Mouse (Mus musculus): ENCODE data around the gene Fbxl16.
A peak's percentile ranks its signal among the peaks of the same experiment; 100 is the strongest.

Fbxl16 gene

DNA sequence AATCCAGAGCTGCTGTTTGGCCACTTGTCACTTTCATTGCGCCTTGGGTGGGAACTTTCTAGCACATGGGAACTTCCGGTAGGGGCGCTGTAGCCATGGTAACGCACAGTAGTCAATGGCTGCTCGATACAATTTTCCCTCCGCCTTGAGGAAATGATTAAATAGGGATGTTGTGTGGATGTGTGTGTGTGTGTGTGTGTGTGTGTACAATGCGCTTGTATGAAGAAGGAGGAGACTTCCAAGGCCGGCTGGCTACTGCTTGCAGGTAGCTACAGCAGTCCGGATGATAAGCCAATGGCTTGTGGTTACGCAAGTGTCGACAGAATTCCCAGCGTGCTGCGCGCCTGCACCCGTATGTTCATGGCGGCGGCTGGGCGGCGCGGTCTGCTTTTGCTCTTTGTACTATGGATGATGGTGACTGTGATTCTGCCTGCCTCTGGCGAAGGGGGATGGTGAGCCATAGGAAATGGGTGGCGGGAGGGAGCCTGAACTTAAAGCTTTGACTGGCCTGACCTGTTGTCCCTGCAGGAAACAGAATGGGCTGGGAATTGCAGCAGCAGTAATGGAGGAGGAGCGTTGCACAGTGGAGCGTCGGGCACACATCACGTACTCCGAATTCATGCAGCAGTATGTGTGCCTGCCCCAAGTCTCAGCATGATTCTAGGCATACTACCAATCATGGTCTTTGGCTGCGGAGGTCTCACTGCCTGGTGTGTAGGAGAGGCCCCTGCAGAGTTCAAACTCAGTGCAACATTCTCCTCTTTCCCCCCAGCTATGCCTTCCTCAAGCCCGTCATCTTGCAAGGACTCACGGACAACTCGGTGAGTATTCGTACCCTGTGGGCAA lies 20.1 kb downstream of the Fbxl16 start, which contains the start of gene Jmjd8:
TSS of gene Jmjd8 (plus strand) at position 156 of the 846 bp plus-strand sequence.
- DNase-seq (ENCODE audit: low read depth, low spot score) = peak; percentile 87

GRCm38 (mm10) chr17:25829558-25830017 lies 20.7 kb downstream of the Fbxl16 start:
- DNase-seq (ENCODE audit: low read depth, low spot score) = no peak

DNA sequence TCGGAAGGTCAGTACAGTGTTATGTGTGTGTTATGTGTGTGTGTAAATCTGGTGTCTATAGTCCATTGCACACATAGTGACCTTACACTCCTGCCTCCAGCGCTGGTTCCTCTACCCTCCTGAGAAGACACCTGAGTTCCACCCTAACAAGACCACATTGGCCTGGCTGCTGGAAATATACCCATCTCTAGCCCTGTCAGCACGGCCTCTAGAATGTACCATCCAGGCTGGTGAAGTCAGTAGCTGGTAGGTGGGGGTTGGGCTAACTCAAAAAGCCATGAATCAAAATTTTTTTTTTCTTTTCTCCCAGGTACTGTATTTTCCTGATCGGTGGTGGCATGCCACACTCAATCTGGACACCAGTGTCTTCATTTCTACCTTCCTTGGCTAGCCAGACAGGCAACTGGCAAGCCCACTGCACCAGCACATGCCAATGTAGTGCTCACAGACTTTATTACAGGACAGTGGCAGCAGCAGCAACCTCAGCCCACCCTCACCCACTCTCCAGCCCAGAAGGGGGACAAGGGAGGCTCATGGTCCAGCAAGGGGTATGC lies 21.4 kb downstream of the Fbxl16 start:
- no peak for DNase-seq (ENCODE audit: low read depth, low spot score)

- DNase-seq (ENCODE audit: low read depth, low spot score) = no peak
These were observed 22.0 kb downstream of the Fbxl16 start for GRCm38 (mm10) chr17:25830806-25831431.

DNA sequence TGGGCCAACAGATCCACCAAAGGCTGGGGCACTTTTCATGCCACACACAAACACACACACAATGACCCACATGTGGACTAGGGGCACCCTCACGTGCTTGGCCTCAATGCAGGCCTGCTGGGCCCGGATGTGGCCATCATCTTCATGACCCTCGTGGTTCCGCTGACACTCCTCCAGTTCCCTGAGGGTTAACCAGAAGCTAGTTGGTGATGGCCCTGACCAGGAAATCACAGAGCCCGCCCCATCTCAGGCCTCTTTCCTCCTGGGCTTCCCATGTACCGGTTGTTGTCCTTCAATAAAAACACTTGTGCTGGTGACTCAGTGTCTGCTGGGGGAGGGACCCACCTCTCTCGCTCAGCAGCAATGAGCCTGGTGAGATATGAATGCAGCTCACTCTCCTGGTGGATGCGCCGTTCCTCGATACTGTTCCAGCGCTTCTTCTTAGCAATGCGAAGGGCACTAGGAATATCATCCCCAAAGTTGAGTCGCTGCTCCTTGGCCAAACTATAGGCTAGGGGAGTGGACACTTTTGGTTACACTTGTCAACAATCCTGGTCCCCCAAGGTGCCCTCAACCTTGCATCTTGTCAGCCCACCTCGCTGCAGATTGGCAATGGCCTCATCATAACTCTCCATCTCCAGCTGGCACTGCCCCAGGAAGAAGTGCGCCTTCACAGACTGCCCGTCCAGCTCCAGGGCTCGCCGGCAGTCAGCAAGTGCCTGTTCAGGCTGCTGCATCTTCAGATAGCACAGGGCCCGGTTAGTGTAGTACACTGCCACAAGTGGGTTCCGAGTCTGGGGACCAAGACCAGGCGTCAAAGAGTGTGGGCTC lies 22.8 kb downstream of the Fbxl16 start:
- DNase-seq (ENCODE audit: low read depth, low spot score) = no peak

GRCm38 (mm10) chr17:25832436-25833290 lies 23.8 kb downstream of the Fbxl16 start:
- DNase-seq (ENCODE audit: low read depth, low spot score) = peak; percentile 99

DNA sequence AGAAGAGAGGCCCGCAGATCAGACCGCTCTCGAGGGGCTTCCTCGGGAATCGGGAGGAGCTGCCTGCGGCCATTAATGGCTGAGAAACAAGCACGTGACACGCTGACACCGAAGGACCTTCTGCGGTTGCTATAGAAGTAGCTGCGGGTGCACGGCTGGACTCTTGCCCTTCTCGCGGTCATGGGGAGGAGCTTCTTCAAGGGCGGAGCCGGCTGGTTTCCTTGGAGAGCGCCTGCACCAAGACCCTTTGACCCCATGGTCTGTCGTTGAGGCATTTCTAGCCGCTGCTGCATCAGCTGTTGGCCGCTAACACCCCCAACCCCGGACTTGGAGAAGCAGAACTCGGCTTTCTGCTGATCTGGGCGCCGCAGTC lies 24.4 kb downstream of the Fbxl16 start, which contains the start of gene Stub1:
TSS of gene Stub1 (minus strand) at position 114 of the 373 bp plus-strand sequence.
- peak; percentile 83 for DNase-seq (ENCODE audit: low read depth, low spot score)

DNA sequence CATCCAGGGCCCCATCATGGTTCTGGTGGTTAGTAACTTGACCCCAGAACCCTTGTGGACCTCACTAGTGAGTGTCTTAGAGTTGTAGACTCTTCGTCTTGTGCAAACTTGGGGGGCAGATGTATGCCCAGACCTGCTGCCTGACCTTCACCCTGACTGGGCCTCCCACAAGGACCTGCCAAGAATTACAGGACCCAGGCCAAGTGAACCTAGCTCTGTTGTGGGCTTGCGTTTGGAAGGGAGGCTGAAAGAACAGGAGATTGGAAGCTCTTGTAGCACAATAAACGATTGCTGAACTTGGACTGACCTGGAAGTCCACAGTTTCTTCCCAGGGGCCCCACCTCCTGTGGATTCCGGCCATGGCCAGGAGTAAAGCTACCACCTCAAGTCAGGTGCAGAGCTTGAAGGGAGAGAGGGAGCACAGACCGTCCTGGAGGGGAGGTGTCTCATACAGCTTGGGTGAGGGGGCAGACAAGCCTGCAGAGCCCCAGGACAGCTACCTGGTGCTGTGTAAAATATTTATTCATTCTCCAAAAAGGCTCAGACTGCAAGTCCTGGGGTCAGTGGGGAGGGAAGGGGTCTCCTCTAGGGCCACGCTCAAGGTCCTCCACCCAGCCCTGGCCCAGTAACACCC lies 25.2 kb downstream of the Fbxl16 start:
- no peak for DNase-seq (ENCODE audit: low read depth, low spot score)

- DNase-seq (ENCODE audit: low read depth, low spot score) = no peak
These were observed 25.8 kb downstream of the Fbxl16 start for GRCm38 (mm10) chr17:25834595-25835222.

GRCm38 (mm10) chr17:25835301-25835700 lies 26.4 kb downstream of the Fbxl16 start:
- DNase-seq (ENCODE audit: low read depth, low spot score) = no peak

DNA sequence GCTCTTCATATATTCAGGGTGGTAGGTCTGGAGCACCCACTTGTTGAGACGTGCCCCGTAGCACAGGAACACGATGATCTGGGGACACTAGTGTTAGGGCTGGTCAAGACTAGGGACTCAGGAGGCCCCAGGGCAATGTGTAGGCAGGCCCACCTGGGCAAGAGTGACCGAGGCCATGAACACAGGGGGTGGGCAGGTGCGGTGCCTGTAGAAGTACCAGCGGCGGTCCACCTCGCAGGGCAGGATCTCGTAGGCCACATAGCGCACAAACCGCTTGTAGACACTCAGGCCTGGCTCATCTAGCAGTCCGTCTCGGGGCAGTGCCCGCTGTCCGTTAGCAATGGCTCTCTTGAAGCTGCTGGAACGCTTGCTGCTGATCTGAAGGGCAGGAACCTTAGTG lies 26.9 kb downstream of the Fbxl16 start:
- no peak for DNase-seq (ENCODE audit: low read depth, low spot score)

DNA sequence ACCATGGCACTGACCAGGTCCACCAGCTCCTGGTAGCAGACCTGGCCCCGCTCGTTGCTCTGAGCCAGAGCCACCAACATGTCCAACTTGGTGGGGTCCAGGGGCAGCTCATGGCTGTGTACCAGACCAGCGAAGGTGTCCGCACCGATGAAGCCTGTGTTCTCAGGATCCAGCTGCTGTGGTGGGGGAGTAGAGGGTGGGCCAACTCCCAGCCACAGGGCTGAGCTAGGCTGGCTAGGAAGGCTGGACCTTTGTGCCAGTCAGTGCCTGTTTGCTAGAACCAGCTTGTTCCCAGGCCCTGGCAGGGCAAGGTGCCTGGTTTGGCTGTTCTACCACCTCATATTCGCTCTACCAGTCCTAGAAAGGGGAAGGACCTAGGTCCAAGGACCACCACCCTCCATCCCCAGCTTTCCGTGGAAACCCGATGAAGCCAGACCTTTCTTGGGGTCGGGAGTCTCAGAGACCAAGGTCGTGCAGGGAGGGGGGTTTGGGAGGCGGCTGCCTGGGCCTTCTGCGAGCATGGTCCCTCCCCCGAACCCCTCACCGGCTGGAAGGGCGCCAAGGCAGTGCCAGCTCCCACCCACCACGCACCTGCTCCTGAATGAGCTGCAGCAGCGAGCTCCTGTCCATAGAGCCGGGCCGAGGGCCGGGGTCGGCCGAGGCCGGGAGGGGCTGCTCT lies 27.7 kb downstream of the Fbxl16 start:
- DNase-seq (ENCODE audit: low read depth, low spot score) = no peak

DNA sequence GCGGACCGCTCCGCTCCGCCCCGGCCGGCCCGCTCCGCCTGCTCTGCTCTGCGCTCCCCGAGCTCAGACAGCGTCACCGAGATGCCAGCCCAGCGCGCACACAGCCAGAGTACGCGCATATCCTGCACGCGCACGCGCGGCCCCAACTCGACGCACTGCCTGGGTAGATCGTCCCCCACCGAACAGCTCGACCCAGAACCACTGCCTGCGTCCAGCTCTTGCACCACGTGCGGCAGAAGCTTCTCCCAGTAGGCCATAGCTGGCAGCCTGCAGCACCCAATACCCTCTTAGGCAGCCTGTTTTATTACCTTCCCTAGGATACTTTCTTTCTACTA lies 28.2 kb downstream of the Fbxl16 start, which contains the start of gene Rhbdl1:
TSS of gene Rhbdl1 (minus strand) at position 220 of the 335 bp plus-strand sequence.
- DNase-seq (ENCODE audit: low read depth, low spot score) = no peak

DNA sequence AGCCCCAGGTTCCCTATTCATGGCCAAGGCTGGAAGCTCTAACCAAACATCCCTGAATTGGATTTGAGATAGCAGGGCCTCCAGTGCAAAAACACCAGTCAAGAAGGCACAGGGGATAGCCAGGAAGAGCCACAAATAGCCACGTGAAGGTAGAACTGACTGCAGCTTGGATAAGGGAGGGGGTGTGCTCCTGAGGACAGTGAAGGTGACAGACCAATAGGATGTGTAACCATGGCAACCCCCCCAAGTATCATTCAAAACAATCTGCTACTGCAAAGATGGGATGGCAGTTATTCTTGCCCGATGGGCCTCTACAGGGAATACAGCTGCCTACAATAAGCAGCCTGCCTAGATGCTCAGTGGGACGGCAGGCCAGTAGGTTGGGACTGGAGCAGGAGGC lies 28.6 kb downstream of the Fbxl16 start:
- DNase-seq (ENCODE audit: low read depth, low spot score) = no peak

DNA sequence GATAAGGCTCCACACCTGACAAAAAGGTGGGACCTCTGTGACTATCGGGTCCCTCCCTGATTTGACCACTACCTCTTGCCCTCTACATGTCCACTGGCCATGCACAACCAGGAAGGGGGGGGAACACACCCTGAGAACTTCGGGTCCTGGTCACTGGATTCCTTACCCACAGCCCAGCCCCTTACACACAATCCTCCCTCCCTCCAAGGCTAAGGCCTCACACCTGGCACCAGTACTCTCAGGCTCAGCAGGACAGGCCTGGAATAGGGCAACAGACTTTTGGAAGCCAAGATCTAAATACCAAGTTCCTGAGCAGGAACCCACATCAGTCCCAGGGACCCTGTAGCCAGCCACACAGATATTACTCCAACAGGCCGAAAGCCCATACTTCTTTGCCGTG lies 30.0 kb downstream of the Fbxl16 start:
- no peak for DNase-seq (ENCODE audit: low read depth, low spot score)

- no peak for DNase-seq (ENCODE audit: low read depth, low spot score)
These were observed 30.8 kb downstream of the Fbxl16 start for GRCm38 (mm10) chr17:25839455-25840235.

DNA sequence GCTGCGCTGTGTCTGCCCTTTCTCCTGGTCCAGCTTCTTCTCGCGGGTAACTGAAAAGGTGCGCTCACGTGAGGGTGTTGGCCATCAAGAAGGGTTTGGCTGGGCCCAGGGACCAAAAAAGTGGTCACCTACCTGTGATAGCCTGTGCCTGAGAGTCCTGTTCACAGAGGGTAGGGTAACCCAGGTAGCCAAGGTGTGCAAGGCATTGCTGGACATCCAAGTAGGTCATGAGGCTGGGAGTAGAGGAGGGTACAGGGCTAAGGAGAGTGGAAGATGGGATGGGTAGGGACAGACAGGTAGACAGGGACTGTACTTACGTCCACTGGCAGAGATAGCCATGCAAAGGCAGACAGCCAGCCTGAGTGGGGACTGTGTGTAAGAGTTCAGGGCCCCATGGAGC lies 31.6 kb downstream of the Fbxl16 start:
- DNase-seq (ENCODE audit: low read depth, low spot score) = no peak

- DNase-seq (ENCODE audit: low read depth, low spot score) = no peak
These were observed 32.4 kb downstream of the Fbxl16 start, which contains the start of gene Gm20683 for GRCm38 (mm10) chr17:25841117-25841880. Gm20683 (minus strand) TSS chr17:25841763.
